Mouse (Mus musculus) liver, postnatal 0 days (tissue): ENCODE data around the gene Scn3a.

Source experiments
- CTCF ChIP-seq: sonication (generic); IDR thresholded peaks from 2 replicates; pipeline ENCODE4 v1.5.1; 2016; ENCODE audit warnings: antibody characterized with exemption, low read depth
- EP300 ChIP-seq: IDR thresholded peaks from 2 replicates; pipeline ENCODE4 v1.6.1; 2016; ENCODE audit warnings: antibody characterized with exemption, low read depth, mild to moderate bottlenecking

GRCm38 (mm10) chr2:65541781-65542180 is 25.6 kb downstream of the Scn3a start:
- TF ChIP-seq CTCF (no peak), EP300 (no peak)
